Mouse (Mus musculus): ENCODE results near the gene Ptprf. TPM values are rescaled to one million over a fixed set of nuclear protein-coding genes. Genes with fewer than 3 reads are reported as not detected.

The Ptprf gene
- polyA plus RNA-seq (2014; fragmentation: Nextera tagmentation; extraction: Ambion mirVana): 90.5 and 99.9 TPM in 2 replicates

DNA sequence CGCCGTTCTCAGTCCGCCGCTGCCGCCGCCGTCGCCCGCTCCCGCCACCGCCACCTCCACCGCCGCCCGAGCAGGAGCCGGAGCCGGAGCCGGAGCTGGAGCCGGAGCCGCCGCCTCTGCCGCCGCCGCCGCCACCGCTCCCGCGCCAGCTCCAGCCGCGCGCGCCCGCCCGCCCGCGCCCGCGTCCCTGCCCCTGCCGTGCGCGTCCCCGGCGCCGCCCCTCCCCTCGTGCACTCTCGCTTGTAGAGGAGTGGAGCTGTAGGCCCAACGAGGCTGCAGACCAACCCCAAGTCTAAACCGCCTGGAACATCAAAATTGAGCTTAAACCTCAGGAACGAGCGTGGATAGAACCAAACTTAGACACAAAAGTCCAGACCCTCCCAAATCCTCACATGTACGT, at the start of gene Ptprf:
Gene Ptprf, minus strand, starts transcription at position 175 of the 400 bp plus-strand sequence.
- Histone ChIP-seq H3K4me3 (ENCODE audit: low read depth, low read length) (peak within 1 kb of the TSS; percentile 97), H3K36me3 (ENCODE audit: control insufficient read depth, insufficient read depth, low read length) (no peaks in the 10 kb centered on the region), H3K9me3 (ENCODE audit: control insufficient read depth, low read length) (no peaks in the 10 kb centered on the region), H3K27ac (ENCODE audit: low read depth, low read length) (peak within 1 kb of the TSS; percentile 73), H3K9ac (ENCODE audit: low read length) (peak within 1 kb of the TSS; percentile 86), H3K27me3 (ENCODE audit: control insufficient read depth, insufficient read depth, low read length) (no peaks in the 10 kb centered on the region), H3K4me2 (ENCODE audit: low read depth, low read length, severe bottlenecking) (peak within 1 kb of the TSS; percentile 85), H3K4me1 (replicated peaks; ENCODE audit: control insufficient read depth, insufficient read depth, low read length) (peaks cover 21% of the 10 kb centered on the region)
- ATAC-seq (replicated peaks; ENCODE audit: low FRiP score) (peak; percentile 58), DNase-seq (ENCODE audit: low spot score) (peak; percentile 93)
- WGBS: 2% methylated on average over 42 of the region's 50 CpGs

DNA sequence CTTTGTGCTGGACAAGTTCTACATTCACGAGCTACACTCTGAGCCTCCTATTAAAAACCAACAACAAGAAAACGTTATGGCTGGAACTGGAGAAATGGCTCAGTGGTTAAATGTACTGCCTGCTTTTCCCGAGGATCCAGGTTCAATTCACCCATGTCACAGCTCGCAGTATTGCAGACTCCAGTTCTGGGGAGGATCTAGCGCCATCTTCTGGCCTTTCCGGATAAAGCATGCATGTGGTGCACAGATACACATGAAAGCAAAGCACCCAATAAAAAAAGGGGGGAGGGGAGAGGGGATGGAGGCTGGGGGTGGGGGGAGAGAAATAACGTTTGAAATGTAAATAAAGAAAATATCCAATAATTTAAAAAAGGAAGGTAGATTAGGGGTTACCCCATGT, 45.5 kb upstream of the Ptprf start:
- 17% methylated on average over 7 of the region's 7 CpGs for WGBS
- no peaks in the 10 kb centered on the region for H3K36me3 ChIP-seq (ENCODE audit: control insufficient read depth, insufficient read depth, low read length)
- no peaks in the 10 kb centered on the region for H3K4me1 ChIP-seq (replicated peaks; ENCODE audit: control insufficient read depth, insufficient read depth, low read length)
- no peaks in the 10 kb centered on the region for H3K9me3 ChIP-seq (ENCODE audit: control insufficient read depth, low read length)
- H3K27me3 ChIP-seq (ENCODE audit: control insufficient read depth, insufficient read depth, low read length): no peaks in the 10 kb centered on the region
- H3K4me3 ChIP-seq (ENCODE audit: low read depth, low read length): no peak overlapping the region
- no peak for ATAC-seq (replicated peaks; ENCODE audit: low FRiP score)
- H3K27ac ChIP-seq (ENCODE audit: low read depth, low read length): no peak overlapping the region
- DNase-seq (ENCODE audit: low spot score): peak; percentile 87
- no peak overlapping the region for H3K4me2 ChIP-seq (ENCODE audit: low read depth, low read length, severe bottlenecking)
- H3K9ac ChIP-seq (ENCODE audit: low read length): no peak overlapping the region

DNA sequence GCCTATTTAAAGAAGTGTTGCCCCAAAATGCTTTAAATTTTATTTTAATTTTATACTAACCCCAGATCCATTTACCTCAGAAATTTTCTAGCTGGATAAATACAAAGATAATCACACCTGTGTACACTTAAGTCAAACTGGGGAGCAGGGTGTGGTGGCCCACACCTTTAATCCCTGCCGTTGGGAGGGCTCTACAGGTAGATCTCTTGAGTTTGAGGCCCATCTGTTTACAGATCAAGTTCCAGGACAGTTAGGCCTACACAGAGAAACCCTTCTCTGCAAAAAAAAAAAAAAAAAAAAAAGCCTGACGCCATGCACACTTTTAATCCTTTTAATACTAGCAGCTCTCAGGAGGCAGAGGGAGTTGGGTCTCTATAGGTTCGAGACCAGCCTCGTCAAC, 44.8 kb upstream of the Ptprf start:
- H3K36me3 ChIP-seq (ENCODE audit: control insufficient read depth, insufficient read depth, low read length): no peaks in the 10 kb centered on the region
- H3K4me1 ChIP-seq (replicated peaks; ENCODE audit: control insufficient read depth, insufficient read depth, low read length): no peaks in the 10 kb centered on the region
- no peak overlapping the region for H3K9ac ChIP-seq (ENCODE audit: low read length)
- 87% methylated on average over 4 of the region's 4 CpGs for WGBS
- no peak overlapping the region for H3K4me2 ChIP-seq (ENCODE audit: low read depth, low read length, severe bottlenecking)
- H3K9me3 ChIP-seq (ENCODE audit: control insufficient read depth, low read length): no peaks in the 10 kb centered on the region
- DNase-seq (ENCODE audit: low spot score): no peak
- no peak for ATAC-seq (replicated peaks; ENCODE audit: low FRiP score)
- H3K27ac ChIP-seq (ENCODE audit: low read depth, low read length): no peak overlapping the region
- H3K4me3 ChIP-seq (ENCODE audit: low read depth, low read length): no peak overlapping the region
- no peaks in the 10 kb centered on the region for H3K27me3 ChIP-seq (ENCODE audit: control insufficient read depth, insufficient read depth, low read length)

GRCm38 (mm10) chr4:118331777-118332176, 40.6 kb upstream of the Ptprf start:
- H3K9me3 ChIP-seq (ENCODE audit: control insufficient read depth, low read length): no peaks in the 10 kb centered on the region
- 77% methylated on average over 4 of the region's 4 CpGs for WGBS
- no peak overlapping the region for H3K27ac ChIP-seq (ENCODE audit: low read depth, low read length)
- H3K9ac ChIP-seq (ENCODE audit: low read length): no peak overlapping the region
- H3K36me3 ChIP-seq (ENCODE audit: control insufficient read depth, insufficient read depth, low read length): no peaks in the 10 kb centered on the region
- H3K4me3 ChIP-seq (ENCODE audit: low read depth, low read length): no peak overlapping the region
- H3K4me2 ChIP-seq (ENCODE audit: low read depth, low read length, severe bottlenecking): no peak overlapping the region
- H3K27me3 ChIP-seq (ENCODE audit: control insufficient read depth, insufficient read depth, low read length): no peaks in the 10 kb centered on the region
- ATAC-seq (replicated peaks; ENCODE audit: low FRiP score) (no peak), DNase-seq (ENCODE audit: low spot score) (no peak)
- H3K4me1 ChIP-seq (replicated peaks; ENCODE audit: control insufficient read depth, insufficient read depth, low read length): no peaks in the 10 kb centered on the region

GRCm38 (mm10) chr4:118326476-118326875, 35.3 kb upstream of the Ptprf start:
- no peaks in the 10 kb centered on the region for H3K9me3 ChIP-seq (ENCODE audit: control insufficient read depth, low read length)
- no peak overlapping the region for H3K4me3 ChIP-seq (ENCODE audit: low read depth, low read length)
- no peaks in the 10 kb centered on the region for H3K36me3 ChIP-seq (ENCODE audit: control insufficient read depth, insufficient read depth, low read length)
- ATAC-seq (replicated peaks; ENCODE audit: low FRiP score) (no peak), DNase-seq (ENCODE audit: low spot score) (no peak)
- no peak overlapping the region for H3K9ac ChIP-seq (ENCODE audit: low read length)
- no peak overlapping the region for H3K27ac ChIP-seq (ENCODE audit: low read depth, low read length)
- no peaks in the 10 kb centered on the region for H3K4me1 ChIP-seq (replicated peaks; ENCODE audit: control insufficient read depth, insufficient read depth, low read length)
- H3K4me2 ChIP-seq (ENCODE audit: low read depth, low read length, severe bottlenecking): no peak overlapping the region
- H3K27me3 ChIP-seq (ENCODE audit: control insufficient read depth, insufficient read depth, low read length): no peaks in the 10 kb centered on the region
- 85% methylated on average over 7 of the region's 7 CpGs for WGBS

- DNase-seq (ENCODE audit: low spot score) (no peak), ATAC-seq (replicated peaks; ENCODE audit: low FRiP score) (no peak)
- WGBS: 70% methylated on average over 2 of the region's 2 CpGs
These were observed 29.4 kb upstream of the Ptprf start for GRCm38 (mm10) chr4:118320636-118321035.

GRCm38 (mm10) chr4:118319706-118320344, 28.6 kb upstream of the Ptprf start:
- Histone ChIP-seq H3K4me2 (ENCODE audit: low read depth, low read length, severe bottlenecking) (0 out of 2 replicates have a peak overlapping the region, but pooled peaks have one; percentile 2), H3K9ac (ENCODE audit: low read length) (no peak overlapping the region), H3K27ac (ENCODE audit: low read depth, low read length) (no peak overlapping the region), H3K4me3 (ENCODE audit: low read depth, low read length) (no peak overlapping the region), H3K9me3 (ENCODE audit: control insufficient read depth, low read length) (no peaks in the 10 kb centered on the region), H3K27me3 (ENCODE audit: control insufficient read depth, insufficient read depth, low read length) (no peaks in the 10 kb centered on the region), H3K4me1 (replicated peaks; ENCODE audit: control insufficient read depth, insufficient read depth, low read length) (no peaks in the 10 kb centered on the region), H3K36me3 (ENCODE audit: control insufficient read depth, insufficient read depth, low read length) (no peaks in the 10 kb centered on the region)
- WGBS: 45% methylated on average over 8 of the region's 8 CpGs
- ATAC-seq (replicated peaks; ENCODE audit: low FRiP score) (no peak), DNase-seq (ENCODE audit: low spot score) (no peak)

More at GRCm38 (mm10) chr4:118320636-118321035, 29.4 kb upstream of the Ptprf start:
- Histone ChIP-seq H3K9ac (ENCODE audit: low read length) (no peak overlapping the region), H3K27ac (ENCODE audit: low read depth, low read length) (no peak overlapping the region), H3K4me2 (ENCODE audit: low read depth, low read length, severe bottlenecking) (no peak overlapping the region), H3K27me3 (ENCODE audit: control insufficient read depth, insufficient read depth, low read length) (no peaks in the 10 kb centered on the region), H3K9me3 (ENCODE audit: control insufficient read depth, low read length) (no peaks in the 10 kb centered on the region), H3K4me3 (ENCODE audit: low read depth, low read length) (no peak overlapping the region), H3K36me3 (ENCODE audit: control insufficient read depth, insufficient read depth, low read length) (no peaks in the 10 kb centered on the region), H3K4me1 (replicated peaks; ENCODE audit: control insufficient read depth, insufficient read depth, low read length) (no peaks in the 10 kb centered on the region)

DNA sequence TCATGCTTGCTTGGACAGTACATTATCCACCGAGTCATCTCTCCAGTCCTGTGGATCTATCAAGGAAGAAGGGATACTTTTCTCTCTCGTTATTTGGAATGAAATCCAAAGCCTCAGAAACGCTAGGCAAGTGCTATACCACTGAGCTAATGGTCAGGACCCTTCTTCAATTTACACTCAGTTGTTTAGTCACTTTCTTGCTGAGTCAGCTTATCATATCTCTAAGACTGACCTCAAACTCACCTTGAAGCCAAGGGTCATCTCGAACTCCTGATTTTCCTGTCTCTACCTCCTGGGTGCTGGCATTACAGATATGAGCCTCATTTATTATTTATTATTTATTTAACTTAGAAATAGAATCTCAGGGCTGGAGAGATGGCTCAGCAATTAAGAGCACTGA, 25.5 kb upstream of the Ptprf start:
- DNase-seq (ENCODE audit: low spot score): no peak
- no peak overlapping the region for H3K27ac ChIP-seq (ENCODE audit: low read depth, low read length)
- H3K4me1 ChIP-seq (replicated peaks; ENCODE audit: control insufficient read depth, insufficient read depth, low read length): no peaks in the 10 kb centered on the region
- H3K9me3 ChIP-seq (ENCODE audit: control insufficient read depth, low read length): no peaks in the 10 kb centered on the region
- no peak overlapping the region for H3K9ac ChIP-seq (ENCODE audit: low read length)
- no peaks in the 10 kb centered on the region for H3K27me3 ChIP-seq (ENCODE audit: control insufficient read depth, insufficient read depth, low read length)
- H3K4me2 ChIP-seq (ENCODE audit: low read depth, low read length, severe bottlenecking): no peak overlapping the region
- no peaks in the 10 kb centered on the region for H3K36me3 ChIP-seq (ENCODE audit: control insufficient read depth, insufficient read depth, low read length)
- 84% methylated on average over 4 of the region's 4 CpGs for WGBS
- no peak for ATAC-seq (replicated peaks; ENCODE audit: low FRiP score)
- no peak overlapping the region for H3K4me3 ChIP-seq (ENCODE audit: low read depth, low read length)

- no peak overlapping the region for H3K4me3 ChIP-seq (ENCODE audit: low read depth, low read length)
- no peak for ATAC-seq (replicated peaks; ENCODE audit: low FRiP score)
- 73% methylated on average over 8 of the region's 8 CpGs for WGBS
These were observed 24.1 kb upstream of the Ptprf start for GRCm38 (mm10) chr4:118315286-118315685.

More at GRCm38 (mm10) chr4:118315286-118315685, 24.1 kb upstream of the Ptprf start:
- no peaks in the 10 kb centered on the region for H3K36me3 ChIP-seq (ENCODE audit: control insufficient read depth, insufficient read depth, low read length)
- DNase-seq (ENCODE audit: low spot score): no peak
- no peak overlapping the region for H3K27ac ChIP-seq (ENCODE audit: low read depth, low read length)
- no peak overlapping the region for H3K4me2 ChIP-seq (ENCODE audit: low read depth, low read length, severe bottlenecking)
- H3K9ac ChIP-seq (ENCODE audit: low read length): no peak overlapping the region
- H3K4me1 ChIP-seq (replicated peaks; ENCODE audit: control insufficient read depth, insufficient read depth, low read length): no peaks in the 10 kb centered on the region
- H3K9me3 ChIP-seq (ENCODE audit: control insufficient read depth, low read length): no peaks in the 10 kb centered on the region
- no peaks in the 10 kb centered on the region for H3K27me3 ChIP-seq (ENCODE audit: control insufficient read depth, insufficient read depth, low read length)

Measured in forebrain, embryonic 11.5 days (tissue).